Mouse (Mus musculus) heart, adult 9 months (tissue): ENCODE data around the gene Phf11a.
"Not testable (repeated sequence)": the region's sequence is repeated elsewhere in the genome, so short reads cannot be mapped to it uniquely, and the experiment has no call there.

Experiments used
- DNase-seq, 2 experiments: peaks; one replicate each; pipeline ENCODE4 v3.0.0; 2022; ENCODE audit warnings: low spot score in 2 of 2

Phf11a gene

DNA sequence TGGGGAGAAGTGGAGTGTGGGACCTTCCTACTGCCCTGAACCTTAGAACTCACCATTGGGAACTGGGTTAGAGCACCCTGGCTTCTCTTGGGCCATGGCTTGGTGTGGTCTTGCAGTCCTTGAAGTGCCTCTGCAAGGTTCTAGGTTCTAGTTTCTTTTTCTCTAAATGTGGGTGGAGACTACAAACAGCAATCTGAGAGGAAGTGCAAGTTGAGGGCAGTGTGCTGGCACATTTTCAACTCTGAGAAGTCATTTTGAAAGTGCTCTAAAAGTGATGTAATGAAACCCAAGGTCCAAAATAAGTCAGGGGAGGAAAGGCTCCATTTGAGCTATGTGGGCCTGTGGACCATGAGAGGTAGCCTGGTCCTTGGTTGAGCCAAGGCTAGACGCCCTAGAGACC is at the start of gene Phf11a:
Gene Phf11a (minus strand): TSS at position 132 of the 400 bp plus-strand sequence.
- DNase-seq = peak; percentile 4 to 29

DNA sequence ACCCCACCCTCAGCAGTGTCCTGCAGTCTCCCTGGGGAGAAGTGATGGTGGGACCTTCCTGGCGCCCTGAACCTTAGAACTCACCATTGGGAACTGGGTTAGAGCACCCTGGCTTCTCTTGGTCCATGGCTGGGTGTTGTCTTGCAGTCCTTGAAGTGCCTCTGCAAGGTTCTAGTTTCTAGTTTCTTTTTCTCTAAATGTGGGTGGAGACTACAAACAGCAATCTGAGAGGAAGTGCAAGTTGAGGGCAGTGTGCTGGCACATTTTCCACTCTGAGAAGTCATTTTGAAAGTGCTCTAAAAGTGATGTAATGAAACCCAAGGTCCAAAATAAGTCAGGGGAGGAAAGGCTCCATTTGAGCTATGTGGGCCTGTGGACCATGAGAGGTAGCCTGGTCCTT is 43.9 kb upstream of the Phf11a start, which contains the start of gene Phf11b:
Gene Phf11b (minus strand): TSS at position 163 of the 400 bp plus-strand sequence.
- peak; percentile 26 to 55 for DNase-seq

DNA sequence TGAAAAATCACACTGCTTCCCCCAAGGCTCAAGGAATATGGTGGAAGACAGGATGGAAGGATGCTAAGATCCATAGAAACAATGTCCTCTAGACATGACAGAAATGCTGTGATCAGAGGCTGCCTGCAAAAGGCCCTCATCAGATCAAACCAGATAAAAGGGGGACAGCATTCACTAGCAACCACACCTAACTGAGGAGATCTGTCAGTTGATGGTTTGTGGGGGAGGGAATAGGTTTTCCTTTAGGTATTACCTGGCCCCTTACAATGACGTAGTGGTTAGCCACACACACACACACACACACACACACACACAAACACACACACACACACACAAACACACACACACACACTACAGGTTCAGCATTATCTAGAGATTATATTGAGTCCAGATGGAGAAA is 42.2 kb upstream of the Phf11a start:
- no peak for DNase-seq

DNA sequence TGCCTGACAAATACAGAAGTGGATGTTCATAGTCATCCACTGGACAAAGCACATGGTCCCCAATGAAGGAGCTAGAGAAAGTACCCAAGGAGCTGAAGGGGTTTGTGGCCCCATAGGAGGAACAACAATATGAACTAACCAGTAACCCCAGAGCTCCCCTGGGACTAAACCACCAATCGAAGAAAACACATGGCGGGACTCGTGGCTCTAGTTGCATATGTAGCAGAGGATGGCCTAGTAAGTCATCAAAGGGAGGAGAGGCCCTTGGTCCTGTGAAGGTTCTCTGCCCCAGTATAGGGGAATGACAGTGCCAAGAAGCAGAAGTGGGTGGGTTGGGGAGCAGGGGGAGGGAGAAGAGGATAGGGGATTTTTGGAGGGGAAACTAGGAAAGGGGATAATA is 38.7 kb upstream of the Phf11a start:
- not testable (repeated sequence) for DNase-seq

DNA sequence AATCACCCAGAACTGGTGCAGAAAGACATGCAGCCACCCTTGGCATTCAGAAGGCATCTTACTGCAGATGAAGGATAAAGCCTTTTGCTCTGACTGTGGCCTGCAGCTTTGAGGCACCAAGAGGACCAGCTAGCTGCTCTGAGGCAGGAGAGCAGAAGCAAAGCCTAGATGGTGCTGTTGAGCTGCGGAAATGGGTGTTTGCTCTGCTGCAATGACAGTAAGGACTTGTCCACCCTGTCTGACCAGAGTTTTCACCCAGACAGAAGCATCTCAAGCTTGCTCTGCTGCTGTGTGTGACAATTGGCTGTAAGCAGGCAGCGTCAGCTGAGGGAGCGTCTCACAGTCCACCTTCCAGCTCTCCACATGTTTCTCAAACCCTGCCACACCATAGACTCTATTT is 33.2 kb upstream of the Phf11a start:
- DNase-seq = not testable (repeated sequence)

DNA sequence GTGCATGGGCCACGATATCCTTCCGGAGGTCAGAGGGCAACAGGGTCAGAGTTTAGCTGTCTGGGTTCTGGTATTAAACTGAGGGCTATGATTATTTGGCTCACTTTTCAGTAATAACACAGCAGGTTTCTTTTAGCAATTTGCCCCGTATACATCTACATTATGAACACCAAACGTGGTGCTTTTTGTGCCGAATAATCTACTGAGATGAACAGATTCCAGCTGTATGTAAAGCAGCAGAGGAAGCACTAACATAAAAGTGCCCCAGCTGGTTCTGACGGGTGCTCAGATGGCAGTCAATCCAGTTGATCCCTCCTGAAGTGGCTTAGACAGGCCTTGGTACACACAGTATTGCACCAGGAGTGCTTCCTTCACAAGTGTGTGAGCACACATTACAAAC is 22.6 kb upstream of the Phf11a start:
- not testable (repeated sequence) for DNase-seq

DNA sequence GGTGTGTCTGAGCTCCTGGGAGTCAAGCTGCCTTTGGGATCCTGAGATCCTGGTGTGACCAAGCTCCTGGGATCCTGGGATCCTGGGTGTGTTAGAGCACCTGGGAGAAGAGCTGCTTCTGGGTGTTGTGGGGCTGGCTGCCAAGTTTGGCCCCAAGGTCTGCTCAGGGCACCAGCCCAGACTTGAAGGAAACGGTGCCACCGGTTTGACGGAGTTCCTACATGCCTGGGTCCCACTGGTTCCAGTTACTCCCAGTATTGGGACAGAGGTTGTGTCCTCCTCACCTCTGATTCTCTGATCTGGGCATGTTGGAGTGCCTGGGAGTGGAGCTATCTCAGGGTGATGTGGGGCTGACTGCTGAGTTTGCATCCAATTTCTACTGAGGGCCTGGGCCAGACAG is 21.7 kb upstream of the Phf11a start:
- not testable (repeated sequence) for DNase-seq

DNA sequence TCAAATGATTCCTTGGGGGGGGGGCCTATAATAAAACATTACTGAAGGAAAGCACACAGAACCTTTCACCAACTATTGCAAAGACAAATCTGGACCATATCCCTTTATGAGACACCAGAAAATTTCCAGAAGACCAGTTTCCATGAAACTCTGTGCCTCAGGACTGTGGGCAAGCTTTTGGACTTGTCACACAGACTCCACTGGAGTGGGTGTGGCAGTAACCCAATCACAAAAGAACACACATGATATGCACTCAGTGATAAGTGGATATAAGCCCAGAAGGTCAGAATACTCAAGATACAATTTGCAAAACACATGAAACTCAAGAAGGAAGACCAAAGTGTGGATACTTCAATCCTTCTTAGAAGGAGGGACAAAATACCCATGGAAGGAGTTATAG is 5.6 kb downstream of the Phf11a start:
- DNase-seq = not testable (repeated sequence)

DNA sequence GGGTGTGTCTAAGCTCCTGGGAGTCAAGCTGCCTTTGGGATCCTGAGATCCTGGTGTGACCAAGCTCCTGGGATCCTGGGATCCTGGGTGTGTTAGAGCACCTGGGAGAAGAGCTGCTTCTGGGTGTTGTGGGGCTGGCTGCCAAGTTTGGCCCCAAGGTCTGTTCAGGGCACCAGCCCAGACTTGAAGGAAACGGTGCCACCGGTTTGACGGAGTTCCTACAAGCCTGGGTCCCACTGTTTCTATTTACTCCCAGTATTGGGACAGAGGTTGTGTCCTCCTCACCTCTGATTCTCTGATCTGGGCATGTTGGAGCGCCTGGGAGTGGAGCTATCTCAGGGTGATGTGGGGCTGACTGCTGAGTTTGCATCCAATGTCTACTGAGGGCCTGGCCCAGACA is 22.4 kb downstream of the Phf11a start:
- DNase-seq = not testable (repeated sequence)

DNA sequence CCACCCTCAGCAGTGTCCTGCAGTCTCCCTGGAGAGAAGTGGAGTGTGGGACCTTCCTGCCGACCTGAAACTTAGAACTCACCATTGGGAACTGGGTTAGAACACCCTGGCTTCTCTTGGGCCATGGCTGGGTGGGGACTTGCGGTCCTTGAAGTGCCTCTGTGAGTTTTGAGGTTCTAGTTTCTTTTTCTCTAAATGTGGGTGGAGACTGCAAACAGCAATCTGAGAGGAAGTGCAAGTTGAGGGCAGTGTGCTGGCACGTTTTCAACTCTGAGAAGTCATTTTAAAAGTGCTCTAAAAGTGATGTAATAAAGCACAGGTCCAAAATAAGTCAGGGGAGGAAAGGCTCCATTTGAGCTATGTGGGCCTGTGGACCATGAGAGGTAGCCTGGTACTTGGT is 37.3 kb downstream of the Phf11a start, which contains the start of gene Gm6904:
Gene Gm6904 (minus strand): TSS at position 161 of the 400 bp plus-strand sequence.
- DNase-seq = peak; percentile 28 to 44

DNA sequence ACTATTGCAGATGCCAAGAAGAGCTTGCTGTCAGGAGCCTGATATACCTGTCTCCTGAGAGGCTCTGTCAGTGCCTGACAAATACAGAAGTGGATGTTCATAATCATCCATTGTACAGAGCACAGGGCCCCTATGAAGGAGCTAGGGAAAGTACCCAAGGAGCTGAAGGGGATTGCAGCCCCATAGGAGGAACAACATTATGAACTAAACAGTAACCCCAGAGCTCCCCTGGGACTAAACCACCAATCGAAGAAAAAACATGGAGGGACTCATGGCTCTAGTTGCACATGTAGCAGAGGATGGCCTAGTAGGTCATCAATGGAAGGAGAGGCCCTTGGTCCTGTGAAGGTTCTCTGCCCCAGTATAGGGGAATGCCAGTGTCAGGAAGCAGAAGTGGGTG is 41.5 kb downstream of the Phf11a start:
- DNase-seq = not testable (repeated sequence)

DNA sequence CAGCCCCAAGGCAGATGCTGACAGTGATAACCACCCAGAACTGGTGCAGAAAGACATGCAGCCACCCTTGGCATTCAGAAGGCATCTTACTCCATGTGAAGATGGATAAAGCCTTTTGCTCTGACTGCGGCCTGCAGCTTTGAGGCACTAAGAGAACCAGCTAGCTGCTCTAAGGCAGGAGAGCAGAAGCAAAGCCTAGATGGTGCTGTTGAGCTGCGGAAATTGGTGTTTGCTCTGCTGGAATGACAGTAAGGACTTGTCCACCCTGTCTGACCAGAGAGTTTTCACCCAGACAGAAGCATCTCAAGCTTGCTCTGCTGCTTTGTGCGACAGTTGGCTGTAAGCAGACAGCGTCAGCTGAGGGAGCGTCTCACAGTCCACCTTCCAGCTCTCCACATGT is 47.0 kb downstream of the Phf11a start:
- DNase-seq = not testable (repeated sequence)

DNA sequence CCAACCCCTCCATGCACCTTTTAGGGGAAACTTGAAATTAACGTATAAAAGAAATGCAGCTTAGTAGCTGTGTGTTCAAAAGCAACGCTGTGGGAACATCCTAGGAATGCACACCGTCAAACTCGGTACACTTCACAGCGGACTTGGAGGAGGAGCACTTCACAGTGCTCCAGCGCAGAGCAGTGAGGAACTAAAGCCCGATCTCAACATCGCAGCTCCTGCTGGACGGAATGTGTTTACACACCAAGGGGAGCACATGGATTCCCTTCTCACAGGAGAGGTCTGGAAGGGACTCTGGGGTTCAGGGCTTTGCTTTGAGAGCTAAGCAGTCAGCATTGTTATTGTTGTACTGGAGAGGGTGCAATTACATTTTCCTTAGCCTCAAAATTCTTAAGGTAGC is 63.7 kb downstream of the Phf11a start:
- DNase-seq = no peak

DNA sequence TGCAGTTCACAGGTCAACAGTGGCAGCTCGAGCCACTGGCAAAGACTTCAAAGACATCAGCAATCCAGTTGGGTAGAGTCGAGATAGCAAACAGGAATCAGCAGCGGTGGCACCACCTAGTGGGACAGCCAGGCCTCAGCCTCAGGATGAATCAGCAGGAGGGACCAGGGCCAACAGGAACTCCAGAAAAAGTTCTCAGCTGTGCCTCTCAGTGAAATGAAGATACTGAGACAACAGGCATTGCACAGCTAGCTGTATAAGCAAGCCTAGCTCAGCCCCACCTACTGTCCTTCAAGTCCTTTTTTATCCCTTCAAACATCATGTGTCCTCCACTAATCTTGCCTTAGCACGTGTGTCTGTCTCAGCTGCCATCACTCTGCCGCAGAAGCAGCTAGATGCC is 65.3 kb downstream of the Phf11a start:
- DNase-seq = peak in 1 of 2 experiments; percentile 4

DNA sequence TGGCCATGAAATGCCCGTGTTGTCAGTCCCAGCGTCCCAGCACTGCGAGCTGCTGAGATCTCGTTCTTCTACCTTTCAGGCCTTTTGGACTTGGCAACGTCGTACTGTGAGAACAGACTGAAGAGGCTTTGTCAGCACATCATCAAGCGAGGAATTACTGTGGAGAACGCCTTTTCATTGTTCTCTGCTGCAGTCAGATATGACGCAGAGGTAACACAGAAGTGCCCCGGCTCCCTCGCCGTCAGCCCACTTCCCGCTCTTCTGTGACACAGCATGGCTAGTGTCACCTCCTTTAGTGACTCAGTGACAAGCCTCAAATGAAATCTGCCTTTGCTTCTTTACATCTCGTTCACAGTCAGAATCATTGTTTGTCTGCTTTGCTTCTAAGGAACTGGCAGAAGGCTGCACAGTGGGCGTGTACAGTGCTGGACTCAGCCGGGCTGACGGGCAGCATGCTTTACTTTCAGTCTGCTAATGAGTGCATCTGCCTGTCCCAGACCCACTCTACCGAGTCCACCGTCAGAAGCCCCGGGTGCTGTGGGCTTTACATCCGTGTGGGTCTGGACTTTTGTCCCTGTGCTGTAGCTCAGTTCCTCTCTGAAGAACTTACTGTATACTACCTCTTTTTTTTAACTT is 66.9 kb downstream of the Phf11a start:
- no peak for DNase-seq

DNA sequence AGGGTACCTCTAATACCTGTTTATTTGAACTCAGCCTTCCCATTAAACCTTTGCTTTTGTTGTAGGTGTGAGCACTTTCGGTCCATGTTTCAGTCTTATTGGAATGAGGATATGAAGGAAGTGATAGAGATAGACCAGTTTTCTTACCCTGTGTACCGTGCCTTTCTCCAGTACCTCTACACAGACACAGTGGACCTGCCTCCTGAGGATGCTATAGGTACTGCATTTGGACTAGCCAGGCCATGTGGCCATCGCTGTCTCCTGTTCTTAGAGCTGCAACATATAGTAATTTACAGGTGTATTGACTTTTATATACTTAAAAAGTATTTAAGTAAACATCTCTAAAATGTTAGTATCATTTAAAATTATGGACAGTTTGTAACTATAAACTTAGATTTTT is 67.5 kb downstream of the Phf11a start:
- DNase-seq = no peak
